Mouse (Mus musculus): ENCODE data around the gene Ccdc187.

- no peak for TF ChIP-seq CTCF (IDR thresholded peaks at IDR 0.05; ENCODE audit: low read depth, low read length)
- no peak for TF ChIP-seq POLR2A (IDR thresholded peaks at IDR 0.05; ENCODE audit: extremely low read depth, insufficient read depth, low read length)
Measured at GRCm38 (mm10) chr2:26294457-26294856, at the start of gene Ccdc187.
